Mouse (Mus musculus) bone marrow macrophage, adult 2 months (primary cell): ENCODE data around the gene Shc1.

Source experiments
- CTCF ChIP-seq: IDR thresholded peaks from 2 replicates; pipeline ENCODE4 v1.5.1; 2012; ENCODE audit warnings: low read depth, mild to moderate bottlenecking, low read length, moderate library complexity
- POLR2A ChIP-seq: IDR thresholded peaks from 2 replicates; pipeline ENCODE4 v1.6.1; 2012; ENCODE audit warnings: mild to moderate bottlenecking, low read depth, low read length, borderline replicate concordance

DNA sequence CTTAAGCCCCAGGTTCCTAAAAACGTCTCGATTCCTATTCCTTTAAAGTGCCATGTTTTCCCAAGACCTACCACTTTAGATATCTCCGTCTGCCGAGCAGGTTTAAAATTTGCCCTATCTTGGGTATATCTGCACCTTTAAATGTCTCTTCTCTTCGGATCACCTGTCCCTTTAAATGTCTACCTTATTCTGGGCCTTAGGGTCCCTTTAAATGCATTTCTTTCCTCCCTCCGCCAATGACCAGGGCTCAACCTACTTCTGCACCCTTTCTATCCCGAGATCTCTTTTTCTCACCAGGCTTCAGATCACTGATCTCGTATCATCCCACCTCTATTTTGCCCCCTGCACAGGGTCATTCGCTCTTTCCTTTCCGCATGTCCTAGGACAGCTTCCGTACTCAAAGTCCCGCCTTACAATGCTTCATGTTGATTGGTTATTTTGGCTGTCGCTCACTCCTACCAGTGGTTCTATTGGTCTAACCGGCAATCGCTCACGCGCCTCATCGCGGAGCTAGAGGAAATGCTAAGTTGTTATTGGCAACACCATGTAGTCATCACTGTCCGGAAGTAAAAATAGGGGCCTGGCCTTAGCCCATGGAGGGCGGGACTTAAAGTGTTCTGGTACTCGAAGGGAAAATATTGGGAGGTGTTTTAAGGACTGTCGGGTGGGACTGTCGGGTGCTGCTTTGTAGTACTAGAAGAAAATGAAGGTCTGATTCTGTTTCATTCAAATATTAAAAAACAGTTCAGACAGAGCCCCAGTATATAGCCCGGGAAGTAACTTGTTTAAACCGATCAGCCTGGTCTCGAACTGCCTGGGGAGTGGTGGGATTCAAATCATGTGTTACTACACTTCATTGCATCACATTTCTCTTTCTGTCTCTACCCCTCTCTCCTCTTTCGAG, 6.5 kb upstream of the Shc1 start, which contains the start of gene Flad1:
- TF ChIP-seq CTCF (no peak), POLR2A (no peak)
